Mouse (Mus musculus): ENCODE results near the gene Grhl1.

DNA sequence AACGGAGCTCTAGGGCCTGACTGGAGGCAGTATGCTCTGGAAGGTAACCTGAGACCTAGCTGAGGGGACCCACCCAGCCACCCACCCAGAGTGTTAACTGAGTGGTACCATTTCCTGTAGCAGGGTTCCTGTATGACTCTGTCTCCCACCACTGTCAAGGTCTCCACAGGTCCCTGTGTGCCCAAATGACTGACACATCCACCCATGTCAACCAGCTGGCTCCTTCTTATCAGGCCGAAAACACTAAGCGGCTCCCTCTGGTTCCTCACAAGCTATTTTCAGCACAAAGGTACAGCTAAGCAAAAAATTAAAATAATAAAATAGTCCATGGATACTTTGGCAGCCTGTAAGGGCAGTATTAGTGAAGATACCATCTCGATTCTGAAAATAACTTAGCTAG lies 62.1 kb downstream of the Grhl1 start:
- TF ChIP-seq CTCF (IDR thresholded peaks at IDR 0.05; ENCODE audit: low read depth) = no peak
- no peak for TF ChIP-seq EP300 (IDR thresholded peaks at IDR 0.05; ENCODE audit: low read depth)

All from liver, embryonic 14.5 days (tissue).